Mouse (Mus musculus): ENCODE data around the gene Pphln1. TPM values are rescaled to one million over a fixed set of nuclear protein-coding genes. Genes with fewer than 3 reads are reported as not detected.

Pphln1 gene
- total and polyA plus RNA-seq, 2 experiments from 2014 or later, result 32.3 to 37.9 TPM

GRCm38 (mm10) chr15:93422537-93422936, 24.4 kb downstream of the Pphln1 start:
- H3K9me3 ChIP-seq (ENCODE audit: low read length), result no peaks in the 10 kb centered on the region
- 0 out of 2 replicates have a peak, but pooled peaks cover 5% of the 10 kb centered on the region for H3K36me3 ChIP-seq (ENCODE audit: insufficient read depth)
- H3K9ac ChIP-seq, result no peak overlapping the region
- DNase-seq, result no peak
- H3K4me2 ChIP-seq (ENCODE audit: low read depth), result no peak overlapping the region
- no peaks in the 10 kb centered on the region for H3K4me1 ChIP-seq (ENCODE audit: insufficient read depth)
- no peak overlapping the region for H3K27ac ChIP-seq (ENCODE audit: low read depth, low read length)
- ATAC-seq, result no peak
- H3K4me3 ChIP-seq (ENCODE audit: low read depth, low read length), result no peak overlapping the region
- no peak for TF ChIP-seq CTCF (IDR thresholded peaks at IDR 0.05; ENCODE audit: low read depth)
- 100% methylated on average over 1 of the region's 1 CpGs for WGBS
- H3K27me3 ChIP-seq (ENCODE audit: insufficient read depth, low read length), result no peaks in the 10 kb centered on the region

DNA sequence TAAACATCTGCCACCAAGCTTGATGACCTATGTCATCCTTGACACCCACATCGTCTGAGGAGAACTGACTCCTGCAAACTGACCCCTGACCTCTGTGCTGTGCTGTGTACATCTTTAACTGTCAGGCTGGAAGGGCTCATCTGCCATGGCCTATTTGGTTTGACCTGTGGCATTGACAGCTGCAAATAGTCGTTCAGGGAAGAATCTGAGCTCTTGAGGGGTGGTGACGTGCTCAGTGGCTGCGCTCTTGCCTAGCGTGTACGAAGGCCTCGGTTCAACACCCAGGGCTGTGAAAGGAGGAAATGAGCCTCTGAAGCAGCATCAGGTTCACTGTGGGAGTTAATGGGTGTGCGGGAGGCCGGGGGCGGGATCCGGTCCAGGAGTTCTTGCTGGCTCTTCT, 35.7 kb downstream of the Pphln1 start:
- no peak for TF ChIP-seq CTCF (IDR thresholded peaks at IDR 0.05; ENCODE audit: low read depth)
- H3K9ac ChIP-seq, result no peak overlapping the region

DNA sequence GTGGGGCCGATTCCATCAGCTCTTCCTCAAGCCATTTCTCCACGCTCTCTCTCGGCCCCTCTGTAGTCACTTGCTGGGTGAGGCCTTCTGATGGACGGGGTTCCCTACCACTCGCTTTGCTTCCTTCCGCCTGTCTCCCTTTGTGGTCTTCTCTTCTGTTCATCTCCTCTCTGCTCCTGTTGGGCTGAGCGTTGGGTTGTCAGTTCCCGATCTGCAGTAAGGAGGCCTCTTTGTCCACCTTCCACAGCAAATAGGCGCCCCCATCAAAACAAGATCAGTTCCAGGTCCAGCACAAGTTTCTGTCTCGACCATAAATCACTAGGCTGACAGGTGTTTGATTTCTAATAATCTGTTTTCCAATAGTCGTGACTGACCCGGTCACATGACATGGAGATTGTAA, 37.8 kb downstream of the Pphln1 start:
- WGBS, result 92% methylated on average over 12 of the region's 12 CpGs
- H3K4me2 ChIP-seq (ENCODE audit: low read depth), result no peak overlapping the region
- no peaks in the 10 kb centered on the region for H3K27me3 ChIP-seq (ENCODE audit: insufficient read depth, low read length)
- no peaks in the 10 kb centered on the region for H3K4me1 ChIP-seq (ENCODE audit: insufficient read depth)
- H3K4me3 ChIP-seq (ENCODE audit: low read depth, low read length), result no peak overlapping the region
- DNase-seq (no peak), ATAC-seq (no peak)
- no peaks in the 10 kb centered on the region for H3K9me3 ChIP-seq (ENCODE audit: low read length)
- H3K27ac ChIP-seq (ENCODE audit: low read depth, low read length), result no peak overlapping the region
- H3K36me3 ChIP-seq (ENCODE audit: insufficient read depth), result 0 out of 2 replicates have a peak, but pooled peaks cover 3% of the 10 kb centered on the region
- no peak for TF ChIP-seq CTCF (IDR thresholded peaks at IDR 0.05; ENCODE audit: low read depth)
- H3K9ac ChIP-seq, result no peak overlapping the region

More for the DNA sequence above, 35.7 kb downstream of the Pphln1 start:
- Histone ChIP-seq H3K4me1 (ENCODE audit: insufficient read depth) (no peaks in the 10 kb centered on the region), H3K27me3 (ENCODE audit: insufficient read depth, low read length) (no peaks in the 10 kb centered on the region), H3K27ac (ENCODE audit: low read depth, low read length) (no peak overlapping the region), H3K36me3 (ENCODE audit: insufficient read depth) (0 out of 2 replicates have a peak, but pooled peaks cover 3% of the 10 kb centered on the region), H3K4me3 (ENCODE audit: low read depth, low read length) (no peak overlapping the region), H3K4me2 (ENCODE audit: low read depth) (no peak overlapping the region), H3K9me3 (ENCODE audit: low read length) (no peaks in the 10 kb centered on the region)
- DNase-seq (no peak), ATAC-seq (no peak)
- 78% methylated on average over 11 of the region's 11 CpGs for WGBS

DNA sequence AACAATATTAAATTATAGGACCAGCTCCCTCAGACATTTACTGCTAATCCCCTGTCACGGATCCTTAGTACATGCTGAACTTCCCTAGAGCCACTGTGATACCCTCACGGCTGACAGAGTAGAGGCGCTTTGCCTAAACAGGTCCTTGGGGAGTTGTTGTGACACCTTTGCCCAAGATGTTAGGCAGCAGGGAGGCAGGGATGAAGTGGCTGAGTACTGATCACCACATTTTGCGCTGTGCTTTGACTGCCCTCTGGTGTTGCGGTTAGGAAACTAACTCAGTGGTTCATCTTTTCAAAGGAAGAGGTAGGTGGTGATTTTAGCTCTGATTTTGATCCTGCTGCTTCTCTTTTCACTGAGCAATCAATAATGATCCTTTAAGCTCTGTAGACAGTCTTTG, 40.5 kb downstream of the Pphln1 start:
- H3K9ac ChIP-seq, result no peak overlapping the region
- no peaks in the 10 kb centered on the region for H3K27me3 ChIP-seq (ENCODE audit: insufficient read depth, low read length)
- WGBS, result 38% methylated on average over 5 of the region's 5 CpGs
- H3K36me3 ChIP-seq (ENCODE audit: insufficient read depth), result peaks cover 13% of the 10 kb centered on the region
- H3K4me3 ChIP-seq (ENCODE audit: low read depth, low read length), result no peak overlapping the region
- H3K9me3 ChIP-seq (ENCODE audit: low read length), result no peaks in the 10 kb centered on the region
- no peak overlapping the region for H3K4me2 ChIP-seq (ENCODE audit: low read depth)
- DNase-seq (peak; percentile 79), ATAC-seq (peak; percentile 66)
- no peaks in the 10 kb centered on the region for H3K4me1 ChIP-seq (ENCODE audit: insufficient read depth)
- TF ChIP-seq CTCF (IDR thresholded peaks at IDR 0.05; ENCODE audit: low read depth), result peak; percentile 93
- H3K27ac ChIP-seq (ENCODE audit: low read depth, low read length), result no peak overlapping the region

GRCm38 (mm10) chr15:93442271-93442670, 44.1 kb downstream of the Pphln1 start:
- TF ChIP-seq CTCF (IDR thresholded peaks at IDR 0.05; ENCODE audit: low read depth), result 0 out of 2 replicates have a peak, but pooled peaks have one; percentile 23
- no peaks in the 10 kb centered on the region for H3K4me1 ChIP-seq (ENCODE audit: insufficient read depth)
- DNase-seq (no peak), ATAC-seq (no peak)
- no peak overlapping the region for H3K4me2 ChIP-seq (ENCODE audit: low read depth)
- H3K4me3 ChIP-seq (ENCODE audit: low read depth, low read length), result no peak overlapping the region
- H3K27ac ChIP-seq (ENCODE audit: low read depth, low read length), result no peak overlapping the region
- H3K36me3 ChIP-seq (ENCODE audit: insufficient read depth), result peaks cover 15% of the 10 kb centered on the region
- no peak overlapping the region for H3K9ac ChIP-seq
- no peaks in the 10 kb centered on the region for H3K9me3 ChIP-seq (ENCODE audit: low read length)
- 92% methylated on average over 4 of the region's 4 CpGs for WGBS
- no peaks in the 10 kb centered on the region for H3K27me3 ChIP-seq (ENCODE audit: insufficient read depth, low read length)

- no peaks in the 10 kb centered on the region for H3K9me3 ChIP-seq (ENCODE audit: low read length)
- no peak overlapping the region for H3K27ac ChIP-seq (ENCODE audit: low read depth, low read length)
- 93% methylated on average over 6 of the region's 6 CpGs for WGBS
- no peak for TF ChIP-seq CTCF (IDR thresholded peaks at IDR 0.05; ENCODE audit: low read depth)
- DNase-seq (no peak), ATAC-seq (no peak)
- no peaks in the 10 kb centered on the region for H3K4me1 ChIP-seq (ENCODE audit: insufficient read depth)
- peaks cover 15% of the 10 kb centered on the region for H3K36me3 ChIP-seq (ENCODE audit: insufficient read depth)
- no peaks in the 10 kb centered on the region for H3K27me3 ChIP-seq (ENCODE audit: insufficient read depth, low read length)
- H3K4me3 ChIP-seq (ENCODE audit: low read depth, low read length), result no peak overlapping the region
- no peak overlapping the region for H3K4me2 ChIP-seq (ENCODE audit: low read depth)
- no peak overlapping the region for H3K9ac ChIP-seq
Observed at GRCm38 (mm10) chr15:93443676-93444075, 45.5 kb downstream of the Pphln1 start.

GRCm38 (mm10) chr15:93448862-93449261, 50.7 kb downstream of the Pphln1 start:
- TF ChIP-seq CTCF (IDR thresholded peaks at IDR 0.05; ENCODE audit: low read depth), result no peak
- Histone ChIP-seq H3K27me3 (ENCODE audit: insufficient read depth, low read length) (no peaks in the 10 kb centered on the region), H3K9me3 (ENCODE audit: low read length) (no peaks in the 10 kb centered on the region), H3K4me1 (ENCODE audit: insufficient read depth) (no peaks in the 10 kb centered on the region), H3K4me2 (ENCODE audit: low read depth) (no peak overlapping the region), H3K9ac (no peak overlapping the region), H3K36me3 (ENCODE audit: insufficient read depth) (no peaks in the 10 kb centered on the region), H3K27ac (ENCODE audit: low read depth, low read length) (no peak overlapping the region), H3K4me3 (ENCODE audit: low read depth, low read length) (no peak overlapping the region)
- no peak for ATAC-seq
- DNase-seq, result no peak
- 82% methylated on average over 3 of the region's 3 CpGs for whole genome bisulfite sequencing

Data from forebrain, postnatal 0 days (tissue).